ENCODE assay signal across 8 mouse cellular contexts in genomic region chr3:26332400-26333238, GRCm38 (mm10). TPM values are rescaled to one million over a fixed set of nuclear protein-coding genes. Genes with fewer than 3 reads are reported as not detected.
DNase-seq lines count a peak whose midpoint lies in the region; ATAC-seq and TF ChIP-seq lines count a peak whose summit lies in the region.

TSS of gene Nlgn1 (minus strand) at chr3:26332460.

- intact Hi-C loops in left cerebral cortex, postnatal 10 days (cut with DNase I): loop anchor here (5.0 kb wide), 1 partner anchor 500 kb away; no protein-coding TSS in a partner anchor

- peak within 1 kb of the TSS; percentile 89 for H3K27ac ChIP-seq in layer of hippocampus, adult 2 months
- H3K27ac ChIP-seq in forebrain, embryonic 12.5 days: peak within 1 kb of the TSS; percentile 63
- peak within 1 kb of the TSS; percentile 88 for H3K27ac ChIP-seq in neural tube, embryonic 13.5 days (replicated peaks)

- no peaks in the 10 kb centered on the region for H3K36me3 ChIP-seq in forebrain, embryonic 12.5 days (replicated peaks)
- no peaks in the 10 kb centered on the region for H3K36me3 ChIP-seq in neural tube, embryonic 13.5 days

- H3K9ac ChIP-seq in forebrain, embryonic 12.5 days: peak within 1 kb of the TSS; percentile 80
- H3K9ac ChIP-seq in neural tube, embryonic 13.5 days: peak within 1 kb of the TSS; percentile 86

- no peak for DNase-seq in layer of hippocampus, adult 2 months (ENCODE audit: low spot score in 2 of 2)
- no peak for DNase-seq in layer of hippocampus, adult 9-11 months
- DNase-seq in left cerebral cortex, postnatal 10 days (ENCODE audit: extremely low spot score in 1 of 2, low spot score in 2 of 2): peak in 1 of 2 experiments; percentile 23
- DNase-seq in cerebellum, adult 8-10 months: no peak
- DNase-seq in thymus, postnatal 25 days: no peak

- H3K9me3 ChIP-seq in forebrain, embryonic 12.5 days: no peaks in the 10 kb centered on the region
- H3K9me3 ChIP-seq in neural tube, embryonic 13.5 days: no peaks in the 10 kb centered on the region

- ATAC-seq in forebrain, embryonic 12.5 days (ENCODE audit: low FRiP score): no peak
- no peak; the same call in 1 of the 2 replicates for ATAC-seq in neural tube, embryonic 13.5 days (ENCODE audit: low read depth)
- no peak for ATAC-seq in activated CD4-positive, CD25-positive, alpha-beta regulatory T cell, adult 4 months

- peaks cover 13% of the 10 kb centered on the region for H3K4me1 ChIP-seq in forebrain, embryonic 12.5 days
- H3K4me1 ChIP-seq in neural tube, embryonic 13.5 days (replicated peaks): peaks cover 20% of the 10 kb centered on the region

- H3K4me3 ChIP-seq in layer of hippocampus, adult 2 months: peak within 1 kb of the TSS; percentile 73
- H3K4me3 ChIP-seq in forebrain, embryonic 12.5 days (replicated peaks): peak within 1 kb of the TSS; percentile 73
- peak within 1 kb of the TSS; percentile 75 for H3K4me3 ChIP-seq in neural tube, embryonic 13.5 days

- no peak; the same call in 1 of the 2 replicates for TF ChIP-seq CTCF in layer of hippocampus, adult 2 months (conservative IDR thresholded peaks at IDR 0.05)

- 2% methylated on average over 14 of the region's 14 CpGs for WGBS in forebrain, embryonic 12.5 days
- WGBS in neural tube, embryonic 13.5 days: 3% methylated on average over 14 of the region's 14 CpGs

- peaks cover 29% of the 10 kb centered on the region for H3K27me3 ChIP-seq in forebrain, embryonic 12.5 days
- peaks cover 26% of the 10 kb centered on the region for H3K27me3 ChIP-seq in neural tube, embryonic 13.5 days

- peak within 1 kb of the TSS; percentile 90 for H3K4me2 ChIP-seq in forebrain, embryonic 12.5 days
- peak within 1 kb of the TSS; percentile 88 for H3K4me2 ChIP-seq in neural tube, embryonic 13.5 days

RNA-seq across cellular contexts. Expression of gene Nlgn1, which starts in this region (rescaled TPM):
- total RNA-seq in layer of hippocampus, adult 2 months (2021): 100 to 1,000 TPM; 108 to 116 TPM
- polyA plus RNA-seq in forebrain, embryonic 12.5 days (2016; fragmentation: Nextera tagmentation; extraction: Ambion mirVana): 8.3 and 9.9 TPM in 2 replicates
- 100 to 1,000 TPM; 124 to 125 TPM for total RNA-seq in left cerebral cortex, postnatal 10 days (2021)
- polyA plus RNA-seq in neural tube, embryonic 13.5 days (2015; fragmentation: Nextera tagmentation; extraction: Ambion mirVana): 13.7 and 16.3 TPM in 2 replicates
- polyA plus RNA-seq in activated CD4-positive, CD25-positive, alpha-beta regulatory T cell, adult 4 months (2017; shearing (Covaris generic)): under 1 TPM in 1 of 2 experiments, not detected in 1; 0.08 TPM
